22 mouse cellular contexts compared by ENCODE assay signal in the genomic region with DNA sequence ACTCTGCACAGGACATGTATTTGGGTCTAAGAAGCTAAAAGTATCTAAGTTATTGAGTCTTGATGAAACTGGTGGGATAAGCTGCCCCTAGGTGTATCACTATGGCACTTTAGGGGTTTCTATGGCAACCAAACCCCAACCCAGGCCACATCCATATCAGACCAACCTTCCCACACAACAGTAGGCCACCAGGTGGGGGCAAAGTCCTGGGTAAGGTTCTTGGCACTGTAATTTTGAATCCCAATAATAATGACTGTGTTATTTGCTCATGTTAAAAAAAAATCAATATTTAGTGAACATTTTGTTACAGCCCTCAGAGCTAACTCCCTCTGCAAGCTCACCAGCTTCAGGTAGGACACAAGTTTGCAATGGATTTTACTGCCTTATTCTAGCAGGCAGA. TPM values are rescaled to one million over a fixed set of nuclear protein-coding genes. Genes with fewer than 3 reads are reported as not detected.
A peak's percentile ranks its signal among the peaks of the same experiment; 100 is the strongest.
DNase-seq lines count a peak whose midpoint lies in the region; ATAC-seq and TF ChIP-seq lines count a peak whose summit lies in the region.
"Had no signal": no experiment of that assay in that cellular context is flagged by ENCODE, and none has a peak within 500 bp of the region (broad histone marks: within the 10 kb centered on the region; RNA-seq: fewer than 3 reads in every experiment).

No protein-coding gene starts in this region.

- TF ChIP-seq RAD21 in CH12.LX (IDR thresholded peaks at IDR 0.05; ENCODE audit: low read depth, low read length), result peak; percentile 33

- peak; percentile 18; the same call in 1 of the 2 replicates for ATAC-seq in forebrain, postnatal 0 days
- no peak for ATAC-seq in forebrain, embryonic 14.5 days
- no peak; the same call in 1 of the 2 replicates for ATAC-seq in kidney, postnatal 0 days (replicated peaks; ENCODE audit: low FRiP score, low read depth)
- peak; percentile 76 for ATAC-seq in intestine, embryonic 16.5 days
- ATAC-seq: activated CD4-positive, CD25-positive, alpha-beta regulatory T cell, adult 4 months; CD4-positive, CD25-positive, alpha-beta regulatory T cell, adult 4 months; forebrain, embryonic 13.5 days had no signal

- H3K36me3 ChIP-seq in forebrain, postnatal 0 days (ENCODE audit: insufficient read depth), result no peaks in the 10 kb centered on the region
- H3K36me3 ChIP-seq in forebrain, embryonic 14.5 days (ENCODE audit: control insufficient read depth, insufficient read depth, low read length), result no peaks in the 10 kb centered on the region
- no peaks in the 10 kb centered on the region for H3K36me3 ChIP-seq in kidney, postnatal 0 days (ENCODE audit: insufficient read depth, low read length)
- no peaks in the 10 kb centered on the region for H3K36me3 ChIP-seq in CH12.LX (replicated peaks in 1 of 2; ENCODE audit: control insufficient read depth in 1 of 2, insufficient read depth in 1 of 2, low read length in 1 of 2)
- H3K36me3 ChIP-seq in intestine, embryonic 16.5 days (ENCODE audit: control insufficient read depth, insufficient read depth, low read length), result no peaks in the 10 kb centered on the region
- H3K36me3 ChIP-seq: embryonic facial prominence, embryonic 10.5 days; heart, embryonic 10.5 days; hindbrain, embryonic 13.5 days had no signal

- H3K4me1 ChIP-seq in forebrain, postnatal 0 days (ENCODE audit: insufficient read depth), result no peaks in the 10 kb centered on the region
- no peaks in the 10 kb centered on the region for H3K4me1 ChIP-seq in forebrain, embryonic 14.5 days (ENCODE audit: control insufficient read depth, insufficient read depth, low read length)
- 0 out of 2 replicates have a peak, but pooled peaks cover 10% of the 10 kb centered on the region for H3K4me1 ChIP-seq in kidney, postnatal 0 days (replicated peaks; ENCODE audit: insufficient read depth, low read length)
- no peaks in the 10 kb centered on the region for H3K4me1 ChIP-seq in CH12.LX (ENCODE audit: control insufficient read depth in 1 of 2, insufficient read depth in 2 of 2)
- H3K4me1 ChIP-seq in intestine, embryonic 16.5 days (ENCODE audit: control insufficient read depth, insufficient read depth, low read length), result 0 out of 2 replicates have a peak, but pooled peaks cover 3% of the 10 kb centered on the region
- H3K4me1 ChIP-seq: forebrain, embryonic 13.5 days; hindbrain, embryonic 13.5 days had no signal

- no peak for TF ChIP-seq POLR2A in CH12.LX (IDR thresholded peaks at IDR 0.05; ENCODE audit: low read depth, low read length)

- TF ChIP-seq CTCF in forebrain, postnatal 0 days (IDR thresholded peaks at IDR 0.05; ENCODE audit: low read depth), result no peak
- peak; percentile 42; the same call in 1 of the 2 replicates for TF ChIP-seq CTCF in kidney, postnatal 0 days (IDR thresholded peaks at IDR 0.05; ENCODE audit: low read depth)
- peak in 1 of 2 experiments; percentile 43; a peak in 2 of 4 replicates for TF ChIP-seq CTCF in CH12.LX (conservative IDR thresholded peaks at IDR 0.05 in 1 of 2, IDR thresholded peaks at IDR 0.05 in 1 of 2; ENCODE audit: low read depth in 2 of 2, low read length in 2 of 2)

- H3K4me3 ChIP-seq in forebrain, postnatal 0 days (ENCODE audit: low read depth, low read length), result no peak overlapping the region
- H3K4me3 ChIP-seq in forebrain, embryonic 14.5 days (ENCODE audit: low read depth, low read length), result no peak overlapping the region
- H3K4me3 ChIP-seq in kidney, postnatal 0 days (replicated peaks; ENCODE audit: low read depth, low read length), result no peak overlapping the region
- no peak overlapping the region for H3K4me3 ChIP-seq in CH12.LX (replicated peaks in 1 of 3; ENCODE audit: low read depth in 2 of 3, low read length in 2 of 3, poor library complexity in 1 of 3)
- H3K4me3 ChIP-seq in intestine, embryonic 16.5 days (ENCODE audit: low read length), result no peak overlapping the region
- H3K4me3 ChIP-seq: embryonic facial prominence, embryonic 10.5 days; forebrain, embryonic 13.5 days; heart, embryonic 10.5 days; hindbrain, embryonic 13.5 days had no signal

- dilution Hi-C loops in CH12.LX (cut with MboI; ENCODE audit: extremely low pct_ligation_motif_present, extremely low pct_unique_long_range_greater_than_20kb, low sequenced_read_pairs), result no loop called here

- DNase-seq in forebrain, postnatal 0 days, result no peak
- DNase-seq in forebrain, embryonic 14.5 days (ENCODE audit: low spot score), result no peak
- no peak for DNase-seq in kidney, postnatal 0 days (ENCODE audit: low spot score)
- DNase-seq in kidney, adult 18-20 months, result no peak
- DNase-seq in CH12.LX (ENCODE audit: extremely low read depth) (no peak), adipocyte (ENCODE audit: low spot score) (no peak)
- DNase-seq in lung, postnatal 10 days, result no peak
- DNase-seq: adrenal gland, adult 2 months; adrenal gland, postnatal 25 days; B cell, adult 2 months; cerebellum, adult 2 months; cerebellum, postnatal 10 days; gastrocnemius, postnatal 36 days; heart, adult 18-20 months; heart, postnatal 14 days had no signal

- no peaks in the 10 kb centered on the region for H3K9me3 ChIP-seq in forebrain, postnatal 0 days (ENCODE audit: low read length)
- H3K9me3 ChIP-seq in forebrain, embryonic 14.5 days (replicated peaks; ENCODE audit: control insufficient read depth, low read length), result no peaks in the 10 kb centered on the region
- H3K9me3 ChIP-seq in kidney, postnatal 0 days (replicated peaks; ENCODE audit: low read length), result no peaks in the 10 kb centered on the region
- peaks cover 7% of the 10 kb centered on the region for H3K9me3 ChIP-seq in CH12.LX (replicated peaks; ENCODE audit: low read length)
- no peaks in the 10 kb centered on the region for H3K9me3 ChIP-seq in intestine, embryonic 16.5 days (ENCODE audit: control insufficient read depth, low read length)
- H3K9me3 ChIP-seq: embryonic facial prominence, embryonic 10.5 days; forebrain, embryonic 13.5 days; heart, embryonic 10.5 days; hindbrain, embryonic 13.5 days had no signal

- H3K9ac ChIP-seq in forebrain, postnatal 0 days, result no peak overlapping the region
- H3K9ac ChIP-seq in forebrain, embryonic 14.5 days (ENCODE audit: low read length), result no peak overlapping the region
- no peak overlapping the region for H3K9ac ChIP-seq in kidney, postnatal 0 days (ENCODE audit: low read depth, low read length)
- H3K9ac ChIP-seq in CH12.LX (ENCODE audit: insufficient read depth, low read depth), result no peak overlapping the region
- H3K9ac ChIP-seq in intestine, embryonic 16.5 days (ENCODE audit: low read depth, low read length), result no peak overlapping the region
- H3K9ac ChIP-seq: forebrain, embryonic 13.5 days; hindbrain, embryonic 13.5 days had no signal

- TF ChIP-seq EP300 in CH12.LX (IDR thresholded peaks at IDR 0.05; ENCODE audit: low read length), result no peak

- no peak overlapping the region for H3K4me2 ChIP-seq in forebrain, postnatal 0 days (ENCODE audit: low read depth)
- no peak overlapping the region for H3K4me2 ChIP-seq in forebrain, embryonic 14.5 days (ENCODE audit: low read length)
- no peak overlapping the region for H3K4me2 ChIP-seq in kidney, postnatal 0 days (ENCODE audit: low read length)
- H3K4me2 ChIP-seq in CH12.LX (ENCODE audit: insufficient read depth, low read depth, poor library complexity, severe bottlenecking), result no peak overlapping the region
- no peak overlapping the region for H3K4me2 ChIP-seq in intestine, embryonic 16.5 days (ENCODE audit: low read depth, low read length)
- H3K4me2 ChIP-seq: forebrain, embryonic 13.5 days; hindbrain, embryonic 13.5 days had no signal

- no peaks in the 10 kb centered on the region for H3K79me2 ChIP-seq in CH12.LX (replicated peaks; ENCODE audit: control insufficient read depth, extremely low read depth, insufficient read depth, poor library complexity, severe bottlenecking)

- no peaks in the 10 kb centered on the region for H3K27me3 ChIP-seq in forebrain, postnatal 0 days (ENCODE audit: insufficient read depth, low read length)
- no peaks in the 10 kb centered on the region for H3K27me3 ChIP-seq in forebrain, embryonic 14.5 days (replicated peaks; ENCODE audit: control insufficient read depth, insufficient read depth, low read length)
- H3K27me3 ChIP-seq in kidney, postnatal 0 days (ENCODE audit: insufficient read depth, low read length), result no peaks in the 10 kb centered on the region
- H3K27me3 ChIP-seq in CH12.LX (replicated peaks), result no peaks in the 10 kb centered on the region
- H3K27me3 ChIP-seq in intestine, embryonic 16.5 days (replicated peaks; ENCODE audit: control insufficient read depth, insufficient read depth, low read length), result no peaks in the 10 kb centered on the region
- H3K27me3 ChIP-seq: forebrain, embryonic 13.5 days; hindbrain, embryonic 13.5 days had no signal

- in situ Hi-C loops in CH12.LX (cut with MboI; ENCODE audit: low pct_ligation_motif_present, low pct_unique_long_range_greater_than_20kb, low sequenced_read_pairs), result no loop called here

- no peak overlapping the region for H3K27ac ChIP-seq in forebrain, postnatal 0 days (ENCODE audit: low read depth, low read length)
- H3K27ac ChIP-seq in forebrain, embryonic 14.5 days (ENCODE audit: low read depth, low read length), result no peak overlapping the region
- H3K27ac ChIP-seq in kidney, postnatal 0 days, result no peak overlapping the region
- no peak overlapping the region for H3K27ac ChIP-seq in CH12.LX (ENCODE audit: insufficient read depth, low read depth)
- no peak overlapping the region for H3K27ac ChIP-seq in intestine, embryonic 16.5 days (ENCODE audit: low read length)
- H3K27ac ChIP-seq: embryonic facial prominence, embryonic 10.5 days; forebrain, embryonic 13.5 days; heart, embryonic 10.5 days; hindbrain, embryonic 13.5 days had no signal

TF ChIP-seq in CH12.LX, 34 proteins besides CTCF, POLR2A, EP300 and RAD21:
- TF ChIP-seq ZKSCAN1 (IDR thresholded peaks at IDR 0.05; ENCODE audit: borderline replicate concordance, low read depth, low read length) (no peak), SMC3 (IDR thresholded peaks at IDR 0.05; ENCODE audit: low read depth, low read length) (peak; percentile 34), MAX (IDR thresholded peaks at IDR 0.05; ENCODE audit: low read length) (no peak)

RNA-seq across cellular contexts. Expression of gene Crybg1, which starts 38.2 kb away (rescaled TPM):
- total RNA-seq in forebrain, postnatal 0 days (2014; rRNA removed), result 0.77 and 0.90 TPM in 2 replicates
- 0.19 and 0.25 TPM in 2 replicates for polyA plus RNA-seq in forebrain, postnatal 0 days (2015; fragmentation: Nextera tagmentation; extraction: Ambion mirVana)
- 0.20 and 0.23 TPM in 2 replicates for polyA plus RNA-seq in forebrain, embryonic 14.5 days (2014; fragmentation: Nextera tagmentation; extraction: Ambion mirVana)
- 3.2 and 3.5 TPM in 2 replicates for polyA plus RNA-seq in kidney, postnatal 0 days (2015; fragmentation: Nextera tagmentation; extraction: Ambion mirVana)
- total RNA-seq in CH12.LX (2012; rRNA removed), result 5.0 and 6.6 TPM in 2 replicates
- total RNA-seq in CH12.LX (2014; rRNA removed), result 3.8 and 3.9 TPM in 2 replicates
- 5.1 and 5.2 TPM in 2 replicates for polyA plus RNA-seq in CH12.LX (2012; ENCODE audit: insufficient read length, low read depth)
- polyA plus RNA-seq in intestine, embryonic 16.5 days (2015; fragmentation: Nextera tagmentation; extraction: Ambion mirVana), result 0.72 and 0.77 TPM in 2 replicates

Comparison
In these comparisons a context has a peak if more than half of its experiments do, and no peak if none do; other contexts are left out.
1. ATAC-seq: peak in forebrain, postnatal 0 days (single experiment) and intestine, embryonic 16.5 days (single experiment); none in forebrain, embryonic 14.5 days (single experiment) and kidney, postnatal 0 days (single experiment).